Mouse (Mus musculus) liver, embryonic 13.5 days (tissue): ENCODE measurements around the gene Rpl32. TPM values are rescaled to one million over a fixed set of nuclear protein-coding genes. Genes with fewer than 3 reads are reported as not detected.

Source experiments
- ATAC-seq: fragments of 200-750 bp; cut with Nextera tagmentation; 2 replicates; pipeline ENCODE4 v1.8.0; 2017; ENCODE audit warnings: low read depth, mild to moderate bottlenecking, moderate number of reproducible peaks, moderate library complexity
- DNase-seq: peaks from one replicate; pipeline ENCODE4 v3.0.0; 2022
- H3K27ac ChIP-seq: fragments of 300-500 bp; sonication (generic); 2 replicates; pipeline ENCODE4 v1.5.1; 2015; ENCODE audit warnings: moderate library complexity, mild to moderate bottlenecking, inconsistent platforms
- H3K27me3 ChIP-seq: fragments of 300-500 bp; sonication (generic); 2 replicates; pipeline ENCODE4 v1.6.1; 2015; ENCODE audit warnings: mild to moderate bottlenecking, inconsistent platforms
- H3K36me3 ChIP-seq: fragments of 300-500 bp; sonication (generic); 2 replicates; pipeline ENCODE4 v1.6.1; 2015; ENCODE audit warnings: mild to moderate bottlenecking, inconsistent platforms
- H3K4me1 ChIP-seq: fragments of 300-500 bp; sonication (generic); replicated peaks from 2 replicates; pipeline ENCODE4 v1.6.1; 2015; ENCODE audit warnings: inconsistent platforms
- H3K4me2 ChIP-seq: fragments of 300-500 bp; sonication (generic); 2 replicates; pipeline ENCODE4 v1.6.1; 2015; ENCODE audit warnings: inconsistent platforms, mild to moderate bottlenecking, moderate library complexity
- H3K4me3 ChIP-seq: fragments of 300-500 bp; sonication (generic); replicated peaks from 2 replicates; pipeline ENCODE4 v1.5.1; 2015; ENCODE audit warnings: mild to moderate bottlenecking, inconsistent platforms
- H3K9ac ChIP-seq: fragments of 300-500 bp; sonication (generic); 2 replicates; pipeline ENCODE4 v1.6.1; 2015; ENCODE audit warnings: mild to moderate bottlenecking, inconsistent platforms
- H3K9me3 ChIP-seq: fragments of 300-500 bp; sonication (generic); replicated peaks from 2 replicates; pipeline ENCODE4 v1.6.1; 2016; ENCODE audit warnings: inconsistent platforms
- WGBS: fragments of 180-500 bp; shearing (Covaris S2); methylation state at CpG from one replicate; pipeline ENCODE4 v1.1.7; 2015; ENCODE audit not compliant: insufficient replicate concordance; 5-methylcytosine and 5-hydroxymethylcytosine counted together
- polyA plus RNA-seq: library from polyadenylated mRNA; unstranded; fragments of >200 nt; fragmentation: Nextera tagmentation; extraction: Ambion mirVana; gene quantifications from 2 replicates; pipeline ENCODE4 v1.2.1, GENCODE M21; 2015

Gene Rpl32
- polyA plus RNA-seq, 1 experiment from 2014 or later: 1,700 TPM

DNA sequence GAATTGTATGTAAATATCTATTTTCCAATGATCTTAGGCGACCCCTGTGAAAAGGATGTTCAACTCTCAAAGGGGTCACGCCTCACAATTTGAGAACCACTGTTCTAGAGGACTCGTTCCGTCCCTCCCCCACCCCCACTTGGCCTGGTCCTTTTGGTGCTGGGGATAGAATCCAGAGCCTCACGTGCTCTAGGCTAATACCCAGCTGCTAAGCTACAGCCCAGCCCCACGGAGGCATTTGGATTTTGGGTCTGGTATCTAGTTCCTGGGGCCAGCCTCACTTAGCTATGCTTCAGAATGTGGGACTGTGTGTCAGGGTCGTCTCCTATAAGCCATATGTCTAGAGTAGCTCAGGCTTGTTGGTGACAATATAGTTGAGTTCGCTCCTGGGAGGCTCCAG lies 3.1 kb upstream of the Rpl32 start:
- H3K9ac ChIP-seq: no peak overlapping the region
- no peaks in the 10 kb centered on the region for H3K9me3 ChIP-seq
- no peak for ATAC-seq
- no peak overlapping the region; the same call in 1 of the 2 replicates for H3K27ac ChIP-seq
- peaks cover 10% of the 10 kb centered on the region for H3K36me3 ChIP-seq
- no peak overlapping the region for H3K4me2 ChIP-seq
- DNase-seq: no peak
- peaks cover 29% of the 10 kb centered on the region for H3K4me1 ChIP-seq
- WGBS: 72% methylated on average over 8 of the region's 8 CpGs
- no peak overlapping the region for H3K4me3 ChIP-seq
- H3K27me3 ChIP-seq: no peaks in the 10 kb centered on the region

DNA sequence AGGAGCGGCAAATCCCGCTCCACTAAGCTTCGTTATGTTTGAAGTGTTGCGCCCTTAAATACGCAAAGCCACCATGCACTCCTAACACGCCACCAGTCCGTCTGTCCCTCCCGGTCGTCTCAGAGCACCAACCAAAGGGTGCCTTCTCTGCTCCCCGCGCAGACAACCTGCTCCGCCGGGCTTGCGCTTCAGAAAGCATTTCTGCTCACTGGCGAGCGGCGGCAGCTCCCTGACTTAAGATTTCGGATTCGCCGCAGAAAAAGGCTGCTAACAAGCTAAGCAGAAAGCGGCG lies 405 bp downstream of the Rpl32 start:
- H3K4me1 ChIP-seq: peaks cover 40% of the 10 kb centered on the region
- WGBS: under 1% methylated on average over 22 of the region's 22 CpGs
- no peak; the same call in 1 of the 2 replicates for ATAC-seq
- H3K36me3 ChIP-seq: peaks cover 44% of the 10 kb centered on the region
- peak overlapping the region; percentile 91 for H3K4me2 ChIP-seq
- peak overlapping the region; percentile 89 for H3K27ac ChIP-seq
- H3K9me3 ChIP-seq: no peaks in the 10 kb centered on the region
- H3K9ac ChIP-seq: peak overlapping the region; percentile 98
- no peaks in the 10 kb centered on the region for H3K27me3 ChIP-seq
- peak; percentile 15 for DNase-seq
- peak overlapping the region; percentile 87 for H3K4me3 ChIP-seq

DNA sequence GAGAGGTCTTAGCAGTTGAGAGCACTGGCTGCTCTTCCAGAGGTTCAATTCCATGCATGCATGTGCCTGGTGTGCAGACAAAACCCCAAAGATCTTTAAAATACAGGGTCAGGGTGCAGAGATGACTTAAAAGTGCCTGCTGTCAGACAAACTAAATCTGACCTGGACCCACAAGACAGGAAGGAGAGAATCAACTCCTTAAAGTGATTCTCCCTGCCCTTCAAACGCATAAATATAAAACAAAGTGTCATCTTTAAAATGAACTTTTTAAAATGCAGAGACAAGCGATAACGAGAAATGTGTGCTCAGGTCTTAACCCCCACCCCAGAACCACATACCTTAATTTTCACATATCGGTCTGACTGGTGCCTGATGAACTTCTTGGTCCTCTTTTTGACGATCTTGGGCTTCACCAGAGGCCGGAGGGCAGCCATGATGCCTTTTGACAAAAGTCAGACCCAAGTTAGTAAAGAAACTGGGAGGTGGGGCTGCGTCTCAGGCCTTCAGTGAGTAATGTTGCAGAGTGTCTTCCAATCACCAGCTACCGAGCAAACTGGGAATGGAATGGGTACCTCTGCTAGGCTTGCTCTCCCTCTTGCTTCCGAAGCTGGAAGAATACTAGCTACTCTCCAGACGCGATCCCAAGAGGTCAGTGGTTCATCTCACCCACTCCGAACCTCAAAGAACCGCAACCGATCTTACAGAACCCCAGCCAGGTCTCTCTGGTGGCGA lies 917 bp downstream of the Rpl32 start:
- WGBS: under 1% methylated on average over 15 of the region's 15 CpGs
- Histone ChIP-seq H3K36me3 (peaks cover 48% of the 10 kb centered on the region), H3K4me2 (peak overlapping the region; percentile 91), H3K27ac (peak overlapping the region; percentile 89), H3K27me3 (no peaks in the 10 kb centered on the region), H3K9ac (peak overlapping the region; percentile 98), H3K4me3 (peak overlapping the region; percentile 87), H3K9me3 (no peaks in the 10 kb centered on the region), H3K4me1 (peaks cover 40% of the 10 kb centered on the region)
- ATAC-seq (no peak), DNase-seq (no peak)

DNA sequence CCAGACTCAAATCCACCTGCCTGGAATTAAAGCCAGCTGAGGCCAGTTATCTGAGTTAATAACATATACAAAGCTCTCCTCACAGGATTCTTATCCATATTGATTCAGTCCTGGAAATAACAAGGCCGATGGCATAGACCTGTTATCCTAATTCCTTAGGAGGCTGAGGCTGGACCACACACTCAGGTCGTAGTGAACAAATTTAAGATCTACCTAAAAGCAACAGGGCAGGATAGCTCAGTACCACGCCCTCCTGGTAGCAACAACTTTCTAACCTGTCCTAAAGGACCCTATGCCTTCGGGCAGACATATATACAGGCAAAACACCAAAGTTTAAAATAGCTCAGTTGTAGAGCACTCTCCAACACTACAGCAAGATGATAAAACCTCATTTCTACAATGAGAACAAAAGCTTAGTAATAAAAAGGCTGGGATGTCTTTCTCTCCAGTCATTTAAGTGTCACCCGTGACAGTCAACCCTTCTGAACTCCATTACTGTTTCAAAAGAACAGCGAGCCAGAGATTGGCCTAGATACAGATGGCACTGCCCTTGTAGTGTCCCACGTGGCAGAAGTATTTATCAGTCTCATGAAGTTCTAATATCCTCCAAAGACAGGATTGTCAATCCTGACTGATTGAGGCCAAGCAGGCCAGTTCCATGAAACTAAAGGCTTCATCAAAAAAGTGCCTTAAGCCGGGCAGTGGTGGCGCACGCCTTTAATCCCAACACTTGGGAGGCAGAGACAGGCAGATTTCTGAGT lies 3.9 kb downstream of the Rpl32 start:
- WGBS: 52% methylated on average over 10 of the region's 10 CpGs
- Histone ChIP-seq H3K27ac (no peak overlapping the region; the same call in 1 of the 2 replicates), H3K9me3 (no peaks in the 10 kb centered on the region), H3K27me3 (no peaks in the 10 kb centered on the region), H3K9ac (no peak overlapping the region), H3K4me3 (no peak overlapping the region), H3K36me3 (peaks cover 72% of the 10 kb centered on the region), H3K4me2 (no peak overlapping the region), H3K4me1 (peaks cover 40% of the 10 kb centered on the region)
- no peak for ATAC-seq
- DNase-seq: no peak

DNA sequence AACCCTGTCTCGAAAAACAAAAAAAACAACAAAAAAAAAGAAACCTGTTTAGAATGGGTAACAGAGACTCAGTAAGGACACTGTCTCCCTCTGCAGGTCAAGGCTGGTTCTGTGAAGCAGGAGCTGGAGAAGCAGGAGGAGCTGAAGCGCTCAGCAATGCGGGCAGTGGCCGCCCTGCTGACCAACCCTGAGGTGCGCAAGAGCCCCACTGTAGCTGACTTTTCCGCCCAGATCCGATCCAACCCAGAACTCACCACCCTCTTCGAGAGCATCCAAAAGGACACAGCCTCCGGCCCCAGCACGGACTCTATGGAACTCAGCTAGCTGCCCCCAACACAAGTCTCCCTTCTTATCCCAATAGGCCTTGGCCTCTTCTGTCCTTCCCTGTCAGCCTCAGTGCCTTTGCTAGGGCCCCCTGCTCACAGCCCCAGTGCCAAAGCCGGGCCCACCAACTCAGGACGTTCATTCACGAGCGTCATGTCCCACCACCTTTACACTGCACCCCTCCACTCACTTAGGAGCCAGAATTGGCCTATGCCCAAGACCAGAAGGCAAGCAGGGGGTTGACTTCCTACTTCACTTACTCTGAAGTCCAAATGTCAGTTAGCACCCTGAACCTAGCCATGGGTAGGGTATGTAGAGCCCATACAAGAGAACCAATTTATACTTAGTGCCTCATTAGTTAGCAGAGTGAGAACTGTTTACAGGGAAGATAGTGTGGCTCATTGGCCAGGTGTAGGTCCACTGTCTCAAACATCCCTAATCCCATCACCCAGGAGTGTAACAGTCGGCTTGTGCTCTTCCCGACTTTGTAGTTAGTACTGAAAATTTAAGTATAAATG lies 4.8 kb downstream of the Rpl32 start:
- Histone ChIP-seq H3K4me2 (no peak overlapping the region), H3K4me3 (no peak overlapping the region), H3K4me1 (peaks cover 35% of the 10 kb centered on the region), H3K36me3 (peaks cover 79% of the 10 kb centered on the region), H3K9ac (no peak overlapping the region), H3K27me3 (no peaks in the 10 kb centered on the region), H3K27ac (peak overlapping the region; percentile 61), H3K9me3 (no peaks in the 10 kb centered on the region)
- DNase-seq (peak; percentile 41), ATAC-seq (peak; percentile 47)
- 46% methylated on average over 16 of the region's 16 CpGs for WGBS

DNA sequence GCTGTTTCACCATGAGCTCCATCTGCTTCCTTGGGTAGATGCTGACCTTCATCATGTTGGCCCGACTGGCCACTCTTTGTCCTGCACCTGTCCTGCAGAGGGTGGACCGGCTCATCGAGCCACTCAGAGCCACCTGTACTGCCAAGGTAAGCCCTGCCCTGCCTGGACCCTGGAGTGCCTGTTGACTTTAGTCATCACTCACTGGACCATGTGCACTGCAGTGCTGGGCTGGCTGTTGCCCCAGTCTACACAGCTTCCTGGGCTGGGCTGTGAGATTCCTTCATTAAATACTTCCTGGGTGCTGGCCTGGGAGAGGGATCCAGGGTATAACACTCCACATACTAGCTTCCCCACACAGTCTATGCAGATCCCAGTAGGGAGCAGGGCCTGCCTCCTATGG lies 6.7 kb downstream of the Rpl32 start:
- ATAC-seq (no peak), DNase-seq (no peak)
- H3K9me3 ChIP-seq: no peaks in the 10 kb centered on the region
- no peaks in the 10 kb centered on the region for H3K27me3 ChIP-seq
- H3K4me3 ChIP-seq: no peak overlapping the region
- no peak overlapping the region for H3K4me2 ChIP-seq
- 83% methylated on average over 3 of the region's 3 CpGs for WGBS
- H3K27ac ChIP-seq: no peak overlapping the region
- H3K36me3 ChIP-seq: peaks cover 87% of the 10 kb centered on the region
- H3K9ac ChIP-seq: no peak overlapping the region
- H3K4me1 ChIP-seq: peaks cover 26% of the 10 kb centered on the region

DNA sequence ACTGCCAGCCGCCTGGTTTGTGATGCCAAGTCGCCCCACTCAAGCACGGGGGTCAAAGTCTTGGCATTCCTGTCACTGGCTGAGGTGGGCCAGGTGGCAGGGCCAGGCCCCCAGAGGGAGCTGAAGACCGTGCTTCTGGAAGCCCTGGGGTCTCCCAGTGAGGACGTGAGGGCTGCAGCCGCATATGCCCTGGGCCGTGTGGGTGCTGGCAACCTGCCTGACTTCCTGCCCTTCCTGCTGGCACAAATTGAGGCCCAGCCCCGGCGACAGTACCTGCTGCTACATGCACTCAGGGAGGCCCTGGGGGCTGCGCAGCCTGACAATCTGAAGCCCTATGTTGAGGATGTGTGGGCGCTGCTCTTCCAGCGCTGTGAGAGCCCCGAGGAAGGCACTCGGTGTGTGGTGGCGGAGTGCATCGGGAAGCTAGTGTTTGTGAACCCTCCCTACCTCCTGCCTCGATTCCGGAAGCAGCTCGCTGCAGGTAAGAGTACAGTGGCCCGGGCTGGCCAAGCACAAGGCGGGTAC lies 15.8 kb downstream of the Rpl32 start:
- H3K36me3 ChIP-seq: peaks cover 65% of the 10 kb centered on the region
- WGBS: 83% methylated on average over 21 of the region's 21 CpGs
- no peak overlapping the region for H3K27ac ChIP-seq

DNA sequence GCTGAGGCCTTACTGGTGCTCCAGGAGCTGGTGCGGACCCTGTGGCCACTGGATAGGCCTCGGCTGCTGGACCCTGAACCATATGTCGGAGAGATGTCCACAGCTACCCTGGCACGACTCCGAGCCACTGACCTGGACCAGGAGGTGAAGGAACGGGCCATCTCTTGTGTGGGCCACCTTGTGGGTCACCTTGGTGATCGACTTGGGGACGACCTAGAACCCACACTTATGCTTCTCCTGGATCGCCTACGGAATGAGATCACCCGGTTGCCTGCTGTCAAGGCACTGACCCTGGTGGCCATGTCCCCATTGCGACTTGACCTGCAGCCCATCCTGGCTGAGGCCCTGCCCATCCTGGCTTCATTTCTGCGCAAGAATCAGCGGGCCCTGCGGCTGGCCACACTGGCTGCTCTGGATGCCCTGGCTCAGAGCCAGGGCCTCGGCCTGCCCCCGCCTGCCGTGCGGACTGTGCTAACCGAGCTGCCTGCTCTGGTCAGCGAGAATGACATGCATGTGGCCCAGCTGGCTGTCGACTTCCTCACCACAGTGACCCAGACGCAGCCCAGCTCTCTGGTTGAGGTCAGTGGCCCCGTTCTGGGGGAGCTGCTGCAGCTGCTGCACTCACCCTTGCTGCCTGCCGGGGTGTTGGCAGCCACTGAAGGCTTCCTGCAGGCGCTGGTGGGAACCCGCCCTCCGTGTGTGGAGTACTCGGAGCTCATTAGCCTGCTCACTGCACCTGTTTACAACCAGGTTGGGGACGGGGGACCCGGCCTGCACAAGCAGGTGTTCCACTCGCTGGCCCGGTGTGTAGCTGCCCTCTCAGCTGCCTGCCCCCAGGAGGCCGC lies 16.5 kb downstream of the Rpl32 start:
- ATAC-seq (peak; percentile 30; the same call in 1 of the 2 replicates), DNase-seq (no peak)
- Histone ChIP-seq H3K9me3 (no peaks in the 10 kb centered on the region), H3K27ac (no peak overlapping the region), H3K36me3 (peaks cover 60% of the 10 kb centered on the region), H3K9ac (no peak overlapping the region), H3K4me3 (no peak overlapping the region), H3K27me3 (no peaks in the 10 kb centered on the region), H3K4me1 (no peaks in the 10 kb centered on the region), H3K4me2 (no peak overlapping the region)
- WGBS: 82% methylated on average over 34 of the region's 34 CpGs

More for the DNA sequence above, 15.8 kb downstream of the Rpl32 start:
- Histone ChIP-seq H3K4me1 (no peaks in the 10 kb centered on the region), H3K27me3 (no peaks in the 10 kb centered on the region), H3K9me3 (no peaks in the 10 kb centered on the region), H3K4me3 (no peak overlapping the region), H3K9ac (no peak overlapping the region), H3K4me2 (no peak overlapping the region)
- ATAC-seq: no peak
- no peak for DNase-seq

DNA sequence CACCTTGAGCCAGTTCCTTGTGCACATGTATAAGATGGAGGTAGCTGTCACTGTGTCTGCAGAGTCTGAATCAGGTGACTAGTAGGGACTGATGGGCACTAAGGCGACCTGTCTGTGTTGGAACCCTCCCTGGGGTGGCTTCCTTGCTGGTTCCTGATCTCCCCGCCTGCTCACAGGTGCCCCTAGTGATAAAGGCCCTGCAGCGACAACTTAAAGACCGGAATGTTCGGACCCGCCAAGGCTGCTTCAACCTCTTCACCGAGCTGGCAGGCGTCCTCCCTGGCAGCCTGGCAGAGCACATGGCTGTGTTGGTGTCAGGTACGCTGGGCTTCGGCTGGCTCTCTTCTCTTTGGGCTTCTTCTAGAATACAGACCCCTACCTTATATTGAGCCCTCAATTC lies 17.5 kb downstream of the Rpl32 start:
- H3K36me3 ChIP-seq: peaks cover 65% of the 10 kb centered on the region
- no peak overlapping the region for H3K9ac ChIP-seq
- no peaks in the 10 kb centered on the region for H3K9me3 ChIP-seq
- no peak overlapping the region for H3K27ac ChIP-seq
- no peak overlapping the region for H3K4me2 ChIP-seq
- ATAC-seq (no peak), DNase-seq (no peak)
- no peaks in the 10 kb centered on the region for H3K4me1 ChIP-seq
- WGBS: 71% methylated on average over 10 of the region's 10 CpGs
- no peak overlapping the region for H3K4me3 ChIP-seq
- no peaks in the 10 kb centered on the region for H3K27me3 ChIP-seq

DNA sequence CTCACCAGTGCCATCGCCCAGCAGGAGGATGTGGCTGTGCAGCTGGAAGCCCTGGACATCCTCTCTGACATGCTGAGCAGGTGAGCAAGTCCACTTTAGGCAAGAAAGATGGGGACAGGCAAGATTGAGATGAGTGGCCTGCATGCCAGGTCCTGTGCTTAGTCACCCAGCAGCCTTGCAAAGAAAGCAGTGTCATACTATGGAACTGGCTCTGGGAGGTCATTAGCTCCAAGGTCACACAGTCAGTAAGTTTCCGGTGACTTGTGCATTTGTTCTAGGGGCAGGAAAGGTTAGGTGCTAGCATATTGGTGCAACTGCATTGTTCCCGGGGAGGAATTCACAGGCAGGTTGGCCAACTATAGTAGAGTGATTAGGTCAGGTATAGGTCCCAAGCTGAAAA lies 25.8 kb downstream of the Rpl32 start:
- H3K27me3 ChIP-seq: no peaks in the 10 kb centered on the region
- no peak overlapping the region for H3K9ac ChIP-seq
- no peaks in the 10 kb centered on the region for H3K9me3 ChIP-seq
- H3K4me1 ChIP-seq: no peaks in the 10 kb centered on the region
- DNase-seq (no peak), ATAC-seq (no peak)
- no peak overlapping the region for H3K27ac ChIP-seq
- no peak overlapping the region for H3K4me2 ChIP-seq
- WGBS: 73% methylated on average over 3 of the region's 3 CpGs
- H3K4me3 ChIP-seq: no peak overlapping the region
- peaks cover 50% of the 10 kb centered on the region for H3K36me3 ChIP-seq
